Mouse (Mus musculus) cerebellum, adult 2 months (tissue): ENCODE measurements at regions not wholly inside any gene's neighbourhood (a gene's known extent, or its start where the extent isn't known, plus 50 kb on each side); places are given as distances from the start of the nearest gene placed in this dataset.

Experiments
- CTCF ChIP-seq: fragments of 200-500 bp; IDR thresholded peaks from 2 replicates; pipeline ENCODE4 v1.5.1; 2011; ENCODE audit warnings: low read depth, mild to moderate bottlenecking, control low read depth, low read length, moderate library complexity, borderline replicate concordance; ENCODE audit not compliant: insufficient read depth
- POLR2A ChIP-seq: fragments of 200-500 bp; IDR thresholded peaks from 2 replicates; pipeline ENCODE4 v1.6.1; 2011; ENCODE audit warnings: low read length, control low read depth, borderline replicate concordance; ENCODE audit not compliant: insufficient read depth

DNA sequence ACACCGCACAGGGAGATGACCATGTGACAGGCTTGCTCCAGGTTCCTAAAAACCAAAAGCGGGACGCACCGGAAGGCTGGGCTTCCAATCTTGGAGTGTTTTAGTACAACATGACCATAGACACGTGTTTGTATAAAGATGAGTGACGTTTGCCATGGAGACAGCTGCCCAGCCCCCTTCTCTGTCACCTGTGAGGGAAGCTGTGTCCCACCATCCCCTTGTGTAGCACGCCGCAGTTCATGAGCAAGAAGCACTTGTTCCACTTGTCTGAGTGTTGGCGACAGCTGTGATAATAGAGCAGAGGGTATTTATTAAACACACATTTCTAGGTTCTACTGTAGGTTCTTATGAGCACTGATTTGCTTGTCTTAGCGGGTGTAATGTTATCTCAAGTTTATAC is 131.7 kb upstream of the Slc38a2 start:
- TF ChIP-seq POLR2A (no peak), CTCF (no peak)
